Mouse (Mus musculus) T-helper 1 cell (primary cell): ENCODE data around the gene Dgki.

Source experiments
- in situ Hi-C: fragments of 300-600 bp; cut with MboI, MseI; formaldehyde crosslinking; loops from one replicate; pipeline ENCODE4 v1.15.1; 2025; ENCODE audit warnings: high pct_unique_total_duplicates

Gene Dgki

GRCm38 (mm10) chr6:37297744-37298482 lies 2.1 kb downstream of the Dgki start:
- in situ Hi-C loops = no loop called here

DNA sequence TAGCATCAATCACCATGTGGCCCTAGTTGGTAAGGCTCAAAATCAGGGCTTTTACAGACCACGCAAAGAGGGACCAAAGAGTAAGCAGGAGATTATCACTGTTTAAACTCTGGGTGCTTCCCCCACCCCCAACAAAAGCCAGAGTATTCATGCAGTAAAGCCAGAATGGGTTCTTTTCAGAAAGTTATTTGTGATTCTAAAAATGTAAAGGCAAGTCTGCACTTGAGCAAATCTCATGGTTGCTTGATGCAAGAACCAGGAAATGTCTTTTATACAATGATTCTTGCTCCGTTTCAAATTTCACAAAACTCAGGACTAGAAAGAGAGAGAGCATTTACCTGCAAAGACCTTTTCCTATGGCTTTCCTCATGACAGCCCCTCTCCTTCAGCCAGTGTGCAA lies 7.9 kb downstream of the Dgki start:
- in situ Hi-C loops = no loop called here

- in situ Hi-C loops = no loop called here
Measured at GRCm38 (mm10) chr6:37291171-37291570, 8.8 kb downstream of the Dgki start.

GRCm38 (mm10) chr6:37290691-37291090 lies 9.3 kb downstream of the Dgki start:
- in situ Hi-C loops = no loop called here

- in situ Hi-C loops = no loop called here
Measured at GRCm38 (mm10) chr6:37286134-37286533, 13.8 kb downstream of the Dgki start.

- in situ Hi-C loops = no loop called here
Measured at GRCm38 (mm10) chr6:37284879-37285278, 15.1 kb downstream of the Dgki start.

GRCm38 (mm10) chr6:37283336-37283735 lies 16.6 kb downstream of the Dgki start:
- in situ Hi-C loops = no loop called here

DNA sequence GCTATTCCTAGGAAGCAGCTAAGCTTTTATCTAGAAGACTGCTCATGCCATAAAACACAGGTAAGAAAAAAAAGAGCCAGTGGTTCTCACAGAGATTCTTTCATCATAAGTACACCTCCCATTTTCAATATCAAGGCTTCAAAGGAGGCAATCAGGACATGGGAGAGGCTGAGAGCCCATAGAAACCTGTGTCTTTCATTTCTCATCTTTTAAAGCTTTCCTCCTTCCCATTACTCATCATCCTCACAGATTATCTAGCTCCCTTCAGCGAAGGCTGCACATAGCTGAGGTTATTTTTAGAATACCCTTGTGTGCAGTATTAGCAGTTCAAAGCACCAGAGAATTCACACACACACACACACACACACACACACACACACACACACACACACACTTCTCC lies 17.3 kb downstream of the Dgki start:
- in situ Hi-C loops = no loop called here

- in situ Hi-C loops = no loop called here
Measured at GRCm38 (mm10) chr6:37276834-37277715, 22.9 kb downstream of the Dgki start.

DNA sequence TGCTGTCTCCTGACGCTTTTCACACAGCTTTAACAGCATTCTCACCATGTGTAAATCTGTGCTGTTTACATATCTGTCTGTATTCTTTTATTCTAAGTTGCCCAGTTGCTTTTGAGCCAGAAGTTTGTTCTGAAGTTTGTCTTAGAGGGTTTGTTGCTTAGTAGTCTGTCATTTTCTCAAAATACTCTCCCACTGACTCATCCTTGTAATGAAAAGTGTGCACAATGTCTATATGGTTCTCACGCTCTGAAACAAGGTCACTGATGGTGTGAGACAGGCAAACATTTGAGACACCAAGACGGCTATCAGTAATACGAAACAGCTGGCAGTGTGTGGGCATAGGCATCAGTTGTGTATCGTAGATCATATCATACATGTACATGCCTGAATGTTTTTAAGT lies 23.8 kb downstream of the Dgki start:
- in situ Hi-C loops = no loop called here

- in situ Hi-C loops = no loop called here
Measured at GRCm38 (mm10) chr6:37270905-37271591, 28.9 kb downstream of the Dgki start.

- in situ Hi-C loops = no loop called here
Measured at GRCm38 (mm10) chr6:37268589-37268988, 31.4 kb downstream of the Dgki start.

- in situ Hi-C loops = no loop called here
Measured at GRCm38 (mm10) chr6:37267952-37268351, 32.0 kb downstream of the Dgki start.

DNA sequence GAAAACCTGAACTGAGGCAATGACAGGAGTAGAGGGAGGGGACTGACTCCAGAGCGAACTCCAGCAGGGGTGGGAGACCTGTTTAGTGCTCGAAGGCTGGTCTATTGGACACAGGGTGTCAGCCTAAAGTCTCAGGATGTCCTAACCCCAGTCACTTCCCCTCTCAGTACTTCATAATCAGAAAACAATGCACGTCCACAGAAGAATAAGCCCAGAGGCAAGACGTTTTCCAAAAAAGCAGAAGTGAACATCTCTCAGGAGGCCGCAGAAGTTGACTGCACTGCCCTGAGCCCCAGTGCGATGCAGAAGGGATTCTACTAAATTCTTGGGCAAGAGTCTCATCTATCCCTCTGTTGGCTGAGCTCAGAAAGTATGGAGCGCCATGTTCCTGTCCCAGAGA lies 37.5 kb downstream of the Dgki start:
- in situ Hi-C loops = no loop called here

DNA sequence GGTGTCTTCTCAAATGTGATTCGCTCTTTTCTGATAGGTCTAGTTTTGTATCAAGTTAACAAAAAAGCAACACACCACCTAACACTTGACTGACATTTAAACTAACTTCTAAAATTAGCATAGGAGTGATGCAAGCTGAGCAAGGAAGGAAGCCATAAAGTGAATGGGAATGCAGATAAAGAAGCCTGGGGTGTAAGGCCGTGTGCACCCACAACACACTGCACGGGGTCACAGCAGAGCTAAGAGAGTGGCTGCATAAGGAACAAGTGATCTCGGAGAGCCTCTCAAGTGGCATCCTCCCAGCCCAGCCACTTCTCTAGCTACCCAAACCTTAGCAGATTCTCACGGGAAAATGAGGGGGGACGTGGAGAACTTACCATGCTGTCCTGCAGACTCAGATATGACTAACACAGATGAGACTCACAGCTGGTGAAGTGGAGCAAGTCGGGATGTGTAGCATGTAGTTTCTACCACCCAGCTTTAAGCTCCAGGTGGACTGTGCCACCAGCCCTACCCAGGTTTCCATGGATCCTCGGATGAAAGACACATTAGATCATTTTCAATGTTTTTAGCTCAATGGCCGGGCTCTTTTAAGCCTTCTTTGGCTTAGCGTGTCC lies 38.6 kb downstream of the Dgki start:
- in situ Hi-C loops = no loop called here

GRCm38 (mm10) chr6:37258662-37259061 lies 41.3 kb downstream of the Dgki start:
- in situ Hi-C loops = no loop called here

GRCm38 (mm10) chr6:37254144-37254543 lies 45.8 kb downstream of the Dgki start:
- in situ Hi-C loops = no loop called here

DNA sequence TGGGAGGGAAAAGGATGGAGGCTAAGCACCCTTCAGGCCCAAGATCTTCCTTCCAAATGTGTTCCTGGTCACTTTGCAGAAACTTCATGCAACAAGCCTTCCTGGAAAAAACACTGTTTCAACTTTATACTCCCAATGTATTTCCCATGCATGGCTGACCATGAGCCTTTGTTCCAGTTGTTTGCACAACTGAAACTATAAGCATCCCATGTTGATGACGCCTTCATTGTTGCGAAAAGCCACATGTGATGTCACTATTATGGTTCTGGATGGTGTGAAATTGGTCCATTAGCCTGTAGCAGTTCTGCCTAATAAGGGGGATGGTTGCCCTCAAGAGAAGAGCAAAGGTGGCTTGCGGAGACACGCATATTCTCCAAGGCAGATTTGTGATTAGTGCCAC lies 47.4 kb downstream of the Dgki start:
- in situ Hi-C loops = no loop called here

DNA sequence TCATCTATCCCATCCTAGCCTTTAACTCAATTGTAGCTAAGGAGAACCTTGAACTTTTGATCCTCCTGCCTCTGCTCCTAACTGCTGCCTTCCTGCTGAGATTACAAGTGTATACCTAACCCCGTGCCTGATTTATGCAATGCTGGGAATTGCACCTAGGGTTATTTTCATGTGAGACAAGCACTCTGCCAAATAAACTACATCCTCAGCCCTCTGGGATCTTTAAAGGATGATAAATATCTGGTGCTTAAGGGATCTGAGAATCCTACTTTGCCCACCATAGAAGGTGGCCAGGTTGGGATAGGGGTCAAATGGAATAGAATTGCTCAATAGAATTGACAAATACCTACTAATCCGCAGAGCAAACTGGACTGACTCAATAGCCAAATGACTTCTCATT lies 49.3 kb downstream of the Dgki start:
- in situ Hi-C loops = no loop called here

GRCm38 (mm10) chr6:37245757-37246156 lies 54.2 kb downstream of the Dgki start:
- in situ Hi-C loops = no loop called here

DNA sequence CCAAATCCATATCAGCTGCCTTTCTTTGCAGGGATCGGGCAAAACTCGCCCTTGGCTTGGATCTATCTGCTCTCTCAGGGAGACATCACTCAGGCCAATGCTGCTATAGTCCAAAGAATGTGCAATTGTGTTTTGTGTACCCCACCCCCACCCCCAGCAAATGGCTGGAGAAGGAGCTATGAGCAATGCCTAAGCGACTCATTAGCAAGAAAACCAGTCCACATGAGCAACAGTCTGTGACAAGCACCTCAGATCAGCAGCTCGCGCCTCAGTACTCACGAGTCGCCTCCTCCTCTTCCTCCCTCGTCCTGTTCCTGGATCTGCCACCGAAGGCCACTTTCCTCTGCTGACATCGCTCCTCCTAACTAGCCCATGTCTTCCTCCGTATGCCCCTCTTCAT lies 55.9 kb downstream of the Dgki start:
- in situ Hi-C loops = no loop called here

GRCm38 (mm10) chr6:37242769-37243121 lies 57.2 kb downstream of the Dgki start:
- in situ Hi-C loops = no loop called here
